Mouse (Mus musculus): ENCODE measurements around the gene Herc6. TPM values are rescaled to one million over a fixed set of nuclear protein-coding genes. Genes with fewer than 3 reads are reported as not detected.

The Herc6 gene
- 10 to 100 TPM; 12.6 to 13.7 TPM for total RNA-seq (2023)

DNA sequence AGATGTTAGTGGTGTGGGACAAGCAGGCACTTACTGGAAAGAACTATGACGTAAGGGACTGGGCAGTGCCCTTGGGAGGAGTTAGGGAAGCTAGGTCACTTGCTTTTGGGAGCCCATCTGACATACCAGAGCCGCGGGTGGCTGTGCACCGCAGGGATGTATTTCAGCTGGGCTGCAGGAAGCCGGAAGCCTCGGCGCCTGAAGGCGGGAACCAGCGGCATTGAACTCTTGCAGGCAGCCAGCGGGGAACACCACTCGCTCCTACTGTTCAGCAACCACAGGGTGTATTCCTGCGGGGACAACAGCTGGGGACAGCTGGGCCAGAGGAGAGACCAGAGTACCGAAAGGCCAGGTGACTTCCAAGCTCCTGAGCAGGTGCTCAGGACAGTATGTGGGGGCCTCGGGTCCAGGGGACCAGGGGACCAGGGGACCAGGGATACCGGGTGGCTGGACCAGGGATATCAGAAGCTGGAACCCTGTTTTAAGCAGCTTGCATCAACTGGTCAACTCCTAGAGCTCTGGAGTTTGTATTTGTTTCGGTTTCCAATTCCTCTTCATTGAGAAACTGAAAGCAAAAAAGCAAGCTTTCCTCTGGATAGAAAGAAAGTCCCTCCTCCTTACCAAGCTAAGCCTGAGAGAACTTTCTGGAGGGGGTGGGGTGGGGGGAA is at the start of gene Herc6:
Herc6 (plus strand) TSS at position 120 of the 668 bp plus-strand sequence.

DNA sequence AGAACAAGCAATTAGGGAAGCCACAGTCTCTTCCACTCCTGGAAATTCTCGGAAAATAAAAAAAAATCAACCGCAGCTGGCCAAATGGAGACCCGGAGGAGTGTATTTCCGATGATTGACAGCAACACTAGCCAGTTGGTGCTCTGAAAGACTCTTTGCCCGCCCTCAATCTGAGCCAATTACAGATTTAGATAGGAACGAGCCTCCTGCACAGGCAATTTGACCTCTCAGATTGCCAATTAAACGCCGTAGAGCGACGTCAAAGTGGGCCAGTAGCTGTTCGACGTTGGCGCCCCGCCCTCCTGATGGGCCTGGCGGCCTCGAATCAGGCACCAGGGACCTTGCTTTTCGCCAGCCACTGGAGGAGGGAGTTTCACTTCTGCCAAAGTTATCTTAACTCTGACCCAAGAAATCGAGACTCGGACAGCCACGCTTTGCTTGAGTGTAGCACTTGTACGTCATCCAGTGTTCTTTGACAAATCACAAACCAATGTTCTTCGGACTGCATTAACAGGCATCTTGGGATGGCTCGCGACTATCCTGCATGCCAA is 45.3 kb upstream of the Herc6 start, which contains the start of gene Ppm1k:
Ppm1k (minus strand) TSS at position 83 of the 551 bp plus-strand sequence.

DNA sequence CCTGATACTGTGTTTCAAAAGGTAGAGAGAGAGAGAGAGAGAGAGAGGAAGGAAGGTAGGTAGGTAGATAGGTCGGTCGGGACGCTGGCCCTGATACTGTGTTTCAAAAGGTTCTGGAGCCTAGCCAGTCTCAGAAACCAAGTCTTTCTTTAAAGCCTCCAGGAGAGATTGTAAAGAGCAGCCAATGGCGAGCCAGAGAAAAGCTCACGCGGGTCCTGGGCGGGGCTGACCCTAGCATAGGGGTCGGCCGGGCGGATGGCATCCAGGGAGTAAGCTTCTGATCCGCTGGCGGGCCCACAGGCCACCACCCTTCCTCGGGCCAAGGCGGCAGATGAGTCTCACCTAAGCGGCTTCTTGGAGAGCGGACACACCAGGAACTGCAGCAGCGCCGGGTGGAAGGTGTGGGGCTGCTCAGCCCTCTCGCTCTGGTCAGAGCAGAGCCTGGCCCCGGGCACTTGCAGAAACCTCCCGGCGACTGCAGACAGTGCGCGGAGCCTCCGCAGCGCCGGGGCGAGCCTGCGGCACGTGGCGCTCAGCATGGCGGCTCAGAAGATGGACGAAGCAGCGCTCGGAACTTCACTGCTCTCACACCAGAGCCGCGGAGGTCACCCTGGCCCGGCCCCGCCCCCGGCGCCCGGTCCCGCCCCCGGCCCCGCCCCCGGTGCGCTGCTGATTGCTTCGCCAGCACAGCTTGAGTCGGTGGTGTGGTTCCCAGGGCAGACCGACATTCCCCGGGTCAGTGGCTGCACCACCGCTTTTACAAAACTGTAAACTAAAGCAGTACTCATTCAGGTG is 110.9 kb downstream of the Herc6 start, which contains the start of gene Pyurf:
Pyurf (minus strand) TSS at position 612 of the 795 bp plus-strand sequence.

DNA sequence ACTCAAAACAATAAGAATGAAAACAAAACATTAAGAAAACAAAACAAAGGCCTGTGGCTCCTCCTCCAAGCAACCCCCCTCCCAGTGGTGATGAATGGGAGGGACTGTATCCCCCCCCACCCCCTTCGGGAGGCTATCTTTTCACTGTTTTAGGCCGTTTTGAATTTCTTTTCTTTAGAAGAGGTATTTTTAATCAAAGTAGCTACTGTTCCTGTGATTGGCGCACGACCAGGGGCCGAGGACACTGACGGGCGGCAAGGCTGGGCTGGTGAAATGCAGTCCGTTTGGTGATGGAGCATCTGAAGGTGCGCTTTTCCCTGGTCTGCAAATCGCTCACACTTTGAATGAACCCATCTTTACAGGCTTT is 121.6 kb downstream of the Herc6 start, which contains the start of gene Lancl2:
Lancl2 (plus strand) TSS at position 165 of the 367 bp plus-strand sequence.

Other genes starting within 250 kb of the Herc6 start
- not detected for gene Vmn1r17, start 217.3 kb upstream of the Herc6 start, total RNA-seq (2023)
- gene Vmn1r18, start 185.2 kb upstream of the Herc6 start, total RNA-seq (2023), result not detected
- gene Vmn1r19, start 177.2 kb upstream of the Herc6 start, total RNA-seq (2023), result not detected
- gene Vmn1r20, start 152.1 kb upstream of the Herc6 start, total RNA-seq (2023), result not detected
- gene Ppm1k, start 45.5 kb upstream of the Herc6 start, total RNA-seq (2023), result 1 to 10 TPM; 6.6 to 7.2 TPM
- gene Pyurf, start 111.1 kb downstream of the Herc6 start, total RNA-seq (2023), result 1 to 10 TPM; 1.7 to 1.8 TPM
- 10 to 100 TPM; 11.8 to 13.7 TPM for gene Lancl2, start 121.5 kb downstream of the Herc6 start, total RNA-seq (2023)
- 10 to 100 TPM; 15.6 to 17.6 TPM for gene Vopp1, start 244.2 kb downstream of the Herc6 start, total RNA-seq (2023)